Mouse (Mus musculus): ENCODE measurements at regions not wholly inside any gene's neighbourhood (a gene's known extent, or its start where the extent isn't known, plus 50 kb on each side); places are given as distances from the start of the nearest gene placed in this dataset.

GRCm38 (mm10) chr7:73261750-73262149 is 113.6 kb upstream of the Rgma start:
- Histone ChIP-seq H3K4me1 (replicated peaks; ENCODE audit: control insufficient read depth, insufficient read depth, low read length) (0 out of 2 replicates have a peak, but pooled peaks cover 2% of the 10 kb centered on the region), H3K27me3 (replicated peaks; ENCODE audit: control insufficient read depth, insufficient read depth, low read length) (no peaks in the 10 kb centered on the region), H3K9ac (replicated peaks; ENCODE audit: low read depth, low read length) (no peak overlapping the region), H3K9me3 (ENCODE audit: control insufficient read depth, low read length) (no peaks in the 10 kb centered on the region), H3K4me3 (replicated peaks; ENCODE audit: low read length) (no peak overlapping the region), H3K27ac (ENCODE audit: low read length) (no peak overlapping the region), H3K4me2 (ENCODE audit: low read length) (no peak overlapping the region), H3K36me3 (ENCODE audit: control insufficient read depth, insufficient read depth) (no peaks in the 10 kb centered on the region)
- no peak for ATAC-seq
- WGBS: 70% methylated on average over 5 of the region's 5 CpGs

- 21% methylated on average over 3 of the region's 3 CpGs for WGBS
- H3K36me3 ChIP-seq (ENCODE audit: control insufficient read depth, insufficient read depth): no peaks in the 10 kb centered on the region
- H3K27me3 ChIP-seq (replicated peaks; ENCODE audit: control insufficient read depth, insufficient read depth, low read length): no peaks in the 10 kb centered on the region
- peak; percentile 57; the same call in 1 of the 2 replicates for ATAC-seq
- no peak overlapping the region for H3K9ac ChIP-seq (replicated peaks; ENCODE audit: low read depth, low read length)
- H3K4me3 ChIP-seq (replicated peaks; ENCODE audit: low read length): no peak overlapping the region
- H3K4me1 ChIP-seq (replicated peaks; ENCODE audit: control insufficient read depth, insufficient read depth, low read length): 0 out of 2 replicates have a peak, but pooled peaks cover 2% of the 10 kb centered on the region
- H3K27ac ChIP-seq (ENCODE audit: low read length): no peak overlapping the region
- no peak overlapping the region for H3K4me2 ChIP-seq (ENCODE audit: low read length)
- H3K9me3 ChIP-seq (ENCODE audit: control insufficient read depth, low read length): no peaks in the 10 kb centered on the region
Measured at GRCm38 (mm10) chr7:73262526-73262925, 112.8 kb upstream of the Rgma start.

- no peaks in the 10 kb centered on the region for H3K36me3 ChIP-seq (ENCODE audit: control insufficient read depth, insufficient read depth)
- H3K9me3 ChIP-seq (ENCODE audit: control insufficient read depth, low read length): no peaks in the 10 kb centered on the region
- no peaks in the 10 kb centered on the region for H3K4me1 ChIP-seq (replicated peaks; ENCODE audit: control insufficient read depth, insufficient read depth, low read length)
- H3K27me3 ChIP-seq (replicated peaks; ENCODE audit: control insufficient read depth, insufficient read depth, low read length): no peaks in the 10 kb centered on the region
- whole genome bisulfite sequencing: 99% methylated on average over 3 of the region's 3 CpGs
- no peak overlapping the region for H3K27ac ChIP-seq (ENCODE audit: low read length)
- H3K4me2 ChIP-seq (ENCODE audit: low read length): no peak overlapping the region
- no peak for ATAC-seq
- H3K4me3 ChIP-seq (replicated peaks; ENCODE audit: low read length): no peak overlapping the region
- no peak overlapping the region for H3K9ac ChIP-seq (replicated peaks; ENCODE audit: low read depth, low read length)
Measured at GRCm38 (mm10) chr7:73269626-73270025, 105.7 kb upstream of the Rgma start.

- 100% methylated on average over 1 of the region's 1 CpGs for WGBS
- no peak overlapping the region for H3K4me3 ChIP-seq (replicated peaks; ENCODE audit: low read length)
- H3K27ac ChIP-seq (ENCODE audit: low read length): no peak overlapping the region
- no peak for ATAC-seq
- no peaks in the 10 kb centered on the region for H3K36me3 ChIP-seq (ENCODE audit: control insufficient read depth, insufficient read depth)
- H3K9ac ChIP-seq (replicated peaks; ENCODE audit: low read depth, low read length): no peak overlapping the region
- no peaks in the 10 kb centered on the region for H3K4me1 ChIP-seq (replicated peaks; ENCODE audit: control insufficient read depth, insufficient read depth, low read length)
- no peaks in the 10 kb centered on the region for H3K27me3 ChIP-seq (replicated peaks; ENCODE audit: control insufficient read depth, insufficient read depth, low read length)
- H3K9me3 ChIP-seq (ENCODE audit: control insufficient read depth, low read length): no peaks in the 10 kb centered on the region; the same call in 1 of the 2 replicates
- H3K4me2 ChIP-seq (ENCODE audit: low read length): no peak overlapping the region
Measured at GRCm38 (mm10) chr7:73272787-73273186, 102.5 kb upstream of the Rgma start.

- no peaks in the 10 kb centered on the region for H3K27me3 ChIP-seq (replicated peaks; ENCODE audit: control insufficient read depth, insufficient read depth, low read length)
- no peak for ATAC-seq
- H3K9ac ChIP-seq (replicated peaks; ENCODE audit: low read depth, low read length): no peak overlapping the region
- H3K27ac ChIP-seq (ENCODE audit: low read length): no peak overlapping the region
- no peaks in the 10 kb centered on the region for H3K4me1 ChIP-seq (replicated peaks; ENCODE audit: control insufficient read depth, insufficient read depth, low read length)
- 91% methylated on average over 9 of the region's 9 CpGs for WGBS
- no peak overlapping the region for H3K4me3 ChIP-seq (replicated peaks; ENCODE audit: low read length)
- no peaks in the 10 kb centered on the region for H3K36me3 ChIP-seq (ENCODE audit: control insufficient read depth, insufficient read depth)
- no peak overlapping the region for H3K4me2 ChIP-seq (ENCODE audit: low read length)
- H3K9me3 ChIP-seq (ENCODE audit: control insufficient read depth, low read length): no peaks in the 10 kb centered on the region; the same call in 1 of the 2 replicates
Measured at GRCm38 (mm10) chr7:73275814-73276271, 99.5 kb upstream of the Rgma start.

- H3K9me3 ChIP-seq (ENCODE audit: control insufficient read depth, low read length): no peaks in the 10 kb centered on the region; the same call in 1 of the 2 replicates
- no peaks in the 10 kb centered on the region for H3K27me3 ChIP-seq (replicated peaks; ENCODE audit: control insufficient read depth, insufficient read depth, low read length)
- ATAC-seq: no peak
- WGBS: 87% methylated on average over 6 of the region's 6 CpGs
- H3K4me3 ChIP-seq (replicated peaks; ENCODE audit: low read length): no peak overlapping the region
- no peaks in the 10 kb centered on the region for H3K36me3 ChIP-seq (ENCODE audit: control insufficient read depth, insufficient read depth)
- no peak overlapping the region for H3K9ac ChIP-seq (replicated peaks; ENCODE audit: low read depth, low read length)
- H3K4me1 ChIP-seq (replicated peaks; ENCODE audit: control insufficient read depth, insufficient read depth, low read length): no peaks in the 10 kb centered on the region
- H3K27ac ChIP-seq (ENCODE audit: low read length): no peak overlapping the region
- H3K4me2 ChIP-seq (ENCODE audit: low read length): no peak overlapping the region
Measured at GRCm38 (mm10) chr7:73278616-73279015, 96.7 kb upstream of the Rgma start.

GRCm38 (mm10) chr7:73279936-73280445 is 95.3 kb upstream of the Rgma start:
- H3K9me3 ChIP-seq (ENCODE audit: control insufficient read depth, low read length): no peaks in the 10 kb centered on the region; the same call in 1 of the 2 replicates
- ATAC-seq: no peak
- 75% methylated on average over 4 of the region's 4 CpGs for WGBS
- H3K9ac ChIP-seq (replicated peaks; ENCODE audit: low read depth, low read length): no peak overlapping the region
- H3K4me1 ChIP-seq (replicated peaks; ENCODE audit: control insufficient read depth, insufficient read depth, low read length): no peaks in the 10 kb centered on the region
- no peaks in the 10 kb centered on the region for H3K36me3 ChIP-seq (ENCODE audit: control insufficient read depth, insufficient read depth)
- no peaks in the 10 kb centered on the region for H3K27me3 ChIP-seq (replicated peaks; ENCODE audit: control insufficient read depth, insufficient read depth, low read length)
- no peak overlapping the region for H3K27ac ChIP-seq (ENCODE audit: low read length)
- no peak overlapping the region for H3K4me3 ChIP-seq (replicated peaks; ENCODE audit: low read length)
- H3K4me2 ChIP-seq (ENCODE audit: low read length): no peak overlapping the region

- Histone ChIP-seq H3K4me3 (replicated peaks; ENCODE audit: low read length) (no peak overlapping the region), H3K27me3 (replicated peaks; ENCODE audit: control insufficient read depth, insufficient read depth, low read length) (no peaks in the 10 kb centered on the region), H3K4me2 (ENCODE audit: low read length) (no peak overlapping the region), H3K27ac (ENCODE audit: low read length) (no peak overlapping the region), H3K9ac (replicated peaks; ENCODE audit: low read depth, low read length) (no peak overlapping the region), H3K36me3 (ENCODE audit: control insufficient read depth, insufficient read depth) (no peaks in the 10 kb centered on the region), H3K4me1 (replicated peaks; ENCODE audit: control insufficient read depth, insufficient read depth, low read length) (no peaks in the 10 kb centered on the region), H3K9me3 (ENCODE audit: control insufficient read depth, low read length) (no peaks in the 10 kb centered on the region)
- WGBS: 89% methylated on average over 5 of the region's 5 CpGs
- ATAC-seq: no peak
Measured at GRCm38 (mm10) chr7:73286244-73286643, 89.1 kb upstream of the Rgma start.

- H3K36me3 ChIP-seq (ENCODE audit: control insufficient read depth, insufficient read depth): no peaks in the 10 kb centered on the region
- WGBS: 67% methylated on average over 4 of the region's 4 CpGs
- H3K9ac ChIP-seq (replicated peaks; ENCODE audit: low read depth, low read length): no peak overlapping the region
- no peak overlapping the region for H3K27ac ChIP-seq (ENCODE audit: low read length)
- no peak for ATAC-seq
- no peaks in the 10 kb centered on the region for H3K4me1 ChIP-seq (replicated peaks; ENCODE audit: control insufficient read depth, insufficient read depth, low read length)
- no peaks in the 10 kb centered on the region for H3K27me3 ChIP-seq (replicated peaks; ENCODE audit: control insufficient read depth, insufficient read depth, low read length)
- H3K9me3 ChIP-seq (ENCODE audit: control insufficient read depth, low read length): no peaks in the 10 kb centered on the region
- no peak overlapping the region for H3K4me3 ChIP-seq (replicated peaks; ENCODE audit: low read length)
- no peak overlapping the region for H3K4me2 ChIP-seq (ENCODE audit: low read length)
Measured at GRCm38 (mm10) chr7:73293337-73293736, 82.0 kb upstream of the Rgma start.

GRCm38 (mm10) chr7:73294399-73294798 is 80.9 kb upstream of the Rgma start:
- no peaks in the 10 kb centered on the region for H3K9me3 ChIP-seq (ENCODE audit: control insufficient read depth, low read length)
- no peak overlapping the region for H3K4me2 ChIP-seq (ENCODE audit: low read length)
- no peak overlapping the region for H3K27ac ChIP-seq (ENCODE audit: low read length)
- H3K27me3 ChIP-seq (replicated peaks; ENCODE audit: control insufficient read depth, insufficient read depth, low read length): no peaks in the 10 kb centered on the region
- WGBS: 93% methylated on average over 6 of the region's 6 CpGs
- no peaks in the 10 kb centered on the region for H3K4me1 ChIP-seq (replicated peaks; ENCODE audit: control insufficient read depth, insufficient read depth, low read length)
- ATAC-seq: no peak
- H3K9ac ChIP-seq (replicated peaks; ENCODE audit: low read depth, low read length): no peak overlapping the region
- no peak overlapping the region for H3K4me3 ChIP-seq (replicated peaks; ENCODE audit: low read length)
- H3K36me3 ChIP-seq (ENCODE audit: control insufficient read depth, insufficient read depth): no peaks in the 10 kb centered on the region

All from forebrain, embryonic 16.5 days (tissue).